Mouse (Mus musculus): ENCODE data around the gene Srd5a1.

DNA sequence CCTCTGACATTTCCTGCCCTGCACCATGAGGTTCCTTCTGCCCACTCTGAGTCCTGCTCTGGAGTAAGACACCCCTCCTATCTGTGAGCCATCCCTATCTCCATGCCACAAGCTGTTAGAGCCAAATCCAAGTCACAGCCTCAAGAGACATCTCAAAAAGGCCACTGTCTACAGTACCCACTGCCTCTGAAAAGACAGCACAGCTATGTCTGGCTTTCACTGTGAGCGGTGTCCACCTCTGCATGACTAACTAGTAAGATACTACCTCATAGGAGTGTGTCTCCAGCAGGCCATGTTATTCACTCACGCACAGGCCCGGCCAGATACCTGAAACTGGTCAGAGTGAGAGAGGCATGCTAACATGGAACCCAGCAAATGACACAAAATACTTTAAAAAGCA is 16.7 kb upstream of the Srd5a1 start:
- TF ChIP-seq POLR2A (IDR thresholded peaks at IDR 0.05; ENCODE audit: insufficient read depth, low read length) (no peak), CTCF (IDR thresholded peaks at IDR 0.05; ENCODE audit: low read depth, low read length) (no peak), EP300 (IDR thresholded peaks at IDR 0.05; ENCODE audit: insufficient read depth, low read depth, low read length) (no peak)

Measured in ES-Bruce4 (cell line).